Mouse (Mus musculus) small intestine, adult 2 months (tissue): ENCODE data around the gene Lmnb2. TPM values are rescaled to one million over a fixed set of nuclear protein-coding genes. Genes with fewer than 3 reads are reported as not detected.

Experiments
- H3K27ac ChIP-seq: fragments of 200-500 bp; 2 replicates; pipeline ENCODE4 v1.5.1; 2012; ENCODE audit warnings: low read depth, low read length, control low read depth, inconsistent platforms; ENCODE audit not compliant: insufficient read depth
- H3K27me3 ChIP-seq: fragments of 200-500 bp; 2 replicates; pipeline ENCODE4 v1.6.1; 2012; ENCODE audit warnings: mild to moderate bottlenecking, moderate library complexity, low read length, inconsistent platforms; ENCODE audit not compliant: control insufficient read depth, insufficient read depth
- H3K36me3 ChIP-seq: fragments of 200-500 bp; 2 replicates; pipeline ENCODE4 v1.6.1; 2012; ENCODE audit warnings: mild to moderate bottlenecking, low read length, control low read depth, inconsistent platforms; ENCODE audit not compliant: control insufficient read depth, insufficient read depth
- H3K4me1 ChIP-seq: fragments of 200-500 bp; 2 replicates; pipeline ENCODE4 v1.6.1; 2012; ENCODE audit warnings: low read length, inconsistent platforms, mixed read lengths; ENCODE audit not compliant: control insufficient read depth, insufficient read depth, insufficient read length
- H3K4me3 ChIP-seq: fragments of 200-500 bp; 2 replicates; pipeline ENCODE4 v1.5.1; 2012; ENCODE audit warnings: low read depth, mild to moderate bottlenecking, control low read depth, inconsistent platforms, low read length, moderate library complexity
- CTCF ChIP-seq: fragments of 200-500 bp; IDR thresholded peaks from 2 replicates; pipeline ENCODE4 v1.5.1; 2012; ENCODE audit warnings: low read depth, mild to moderate bottlenecking, control low read depth, inconsistent platforms, low read length, moderate library complexity, mixed read lengths; ENCODE audit not compliant: insufficient replicate concordance, insufficient read length; ENCODE audit errors: extremely low read depth
- POLR2A ChIP-seq: fragments of 200-500 bp; IDR thresholded peaks from 2 replicates; pipeline ENCODE4 v1.6.1; 2012; ENCODE audit warnings: low read depth, mild to moderate bottlenecking, control low read depth, inconsistent platforms, low read length, moderate library complexity
- WGBS: fragments of 180-500 bp; shearing (Covaris S2); methylation state at CpG from one replicate; pipeline ENCODE4 v1.1.7; 2018; 5-methylcytosine and 5-hydroxymethylcytosine counted together
- polyA plus RNA-seq: library from polyadenylated mRNA; depleted of rRNA; stranded (reverse); fragments of >200 nt; gene quantifications from 2 replicates; pipeline ENCODE4 v1.2.3, GENCODE M21; 2012

The Lmnb2 gene
- polyA plus RNA-seq, 1 experiment = 29.2 TPM

DNA sequence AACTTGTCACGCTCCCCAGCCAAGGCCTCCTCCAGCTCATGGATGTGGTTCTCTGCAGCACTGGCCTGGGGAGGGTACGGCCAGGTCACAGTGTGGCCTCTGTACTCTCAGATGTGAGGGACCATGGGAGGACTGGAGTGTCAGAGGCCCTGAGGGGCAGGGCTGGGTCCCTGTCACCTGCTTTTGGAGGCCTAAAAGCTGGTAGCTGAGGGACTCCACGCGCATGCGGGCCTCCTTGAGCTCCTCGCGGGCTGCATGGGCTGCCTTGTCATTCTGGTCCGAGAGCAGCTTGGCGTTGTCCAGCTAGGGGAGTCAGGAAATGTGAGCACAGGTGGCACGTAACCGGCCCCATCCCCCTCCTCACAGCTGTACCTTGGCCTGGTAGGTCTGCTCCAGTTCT lies 13.3 kb downstream of the Lmnb2 start:
- peaks cover 41% of the 10 kb centered on the region for H3K36me3 ChIP-seq
- 93% methylated on average over 11 of the region's 11 CpGs for WGBS
- TF ChIP-seq POLR2A (no peak), CTCF (no peak)

DNA sequence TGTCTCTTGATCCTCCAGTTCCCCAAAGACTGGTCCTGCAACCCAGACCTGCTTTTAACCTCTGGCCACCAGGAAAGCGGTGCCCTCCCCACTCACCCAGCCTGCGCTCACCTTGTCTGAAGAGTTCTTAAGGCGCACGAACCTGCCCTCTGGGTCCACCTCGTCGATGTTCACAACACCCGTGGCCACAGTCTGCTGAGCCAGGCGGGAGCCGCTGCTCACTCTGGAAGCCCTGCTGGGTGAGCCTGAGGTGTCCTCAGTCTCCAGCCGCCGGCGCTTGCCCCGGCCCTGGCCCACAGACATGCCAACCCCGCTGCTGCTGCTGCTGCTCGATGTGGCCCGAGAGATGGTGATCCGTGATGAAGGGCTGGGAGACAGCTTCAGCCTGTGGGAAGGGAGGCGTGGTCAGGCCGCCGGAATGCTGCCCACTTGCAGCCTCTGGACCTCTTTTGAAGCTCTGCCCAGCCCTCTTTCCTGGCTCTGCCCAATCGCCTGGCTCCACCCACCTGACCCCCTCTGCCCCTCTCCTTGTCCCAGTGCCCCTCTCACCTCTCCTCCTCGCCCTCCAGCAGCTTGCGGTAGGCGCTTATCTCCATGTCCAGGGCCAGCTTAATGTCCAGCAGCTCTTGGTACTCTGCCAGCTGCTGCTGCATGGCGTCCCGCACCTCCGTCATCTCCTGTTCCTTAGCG lies 13.9 kb downstream of the Lmnb2 start:
- no peak for TF ChIP-seq POLR2A
- Histone ChIP-seq H3K27ac (no peak overlapping the region), H3K4me3 (no peak overlapping the region), H3K27me3 (no peaks in the 10 kb centered on the region), H3K36me3 (peaks cover 36% of the 10 kb centered on the region), H3K4me1 (peaks cover 9% of the 10 kb centered on the region)
- 88% methylated on average over 28 of the region's 28 CpGs for WGBS

More for the DNA sequence above, 13.3 kb downstream of the Lmnb2 start:
- Histone ChIP-seq H3K27me3 (no peaks in the 10 kb centered on the region), H3K4me1 (peaks cover 9% of the 10 kb centered on the region), H3K27ac (no peak overlapping the region), H3K4me3 (no peak overlapping the region)

DNA sequence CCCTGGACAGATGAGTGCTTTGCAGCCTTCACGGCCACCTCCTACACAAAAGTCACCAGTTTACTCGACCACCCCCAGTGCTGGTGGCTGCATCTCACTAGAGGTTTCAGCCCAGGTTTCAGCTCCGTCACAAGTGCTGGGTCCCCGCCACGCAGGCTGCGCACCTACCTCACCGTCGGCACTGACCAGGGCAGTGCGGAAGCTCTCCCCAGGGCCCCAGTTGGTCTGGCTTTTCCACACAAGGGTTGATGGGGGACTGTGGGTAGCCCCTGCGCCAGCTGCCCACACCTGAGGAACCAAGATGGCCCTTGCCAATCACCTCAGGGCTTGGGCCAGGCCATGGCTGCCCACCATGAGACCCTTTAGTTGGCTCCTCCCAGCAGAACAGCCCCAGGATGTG lies 14.8 kb downstream of the Lmnb2 start:
- Histone ChIP-seq H3K4me1 (peaks cover 9% of the 10 kb centered on the region), H3K27me3 (no peaks in the 10 kb centered on the region), H3K4me3 (no peak overlapping the region), H3K27ac (no peak overlapping the region), H3K36me3 (peaks cover 31% of the 10 kb centered on the region)
- WGBS = 90% methylated on average over 10 of the region's 10 CpGs
- TF ChIP-seq POLR2A = no peak
- TF ChIP-seq CTCF = no peak

DNA sequence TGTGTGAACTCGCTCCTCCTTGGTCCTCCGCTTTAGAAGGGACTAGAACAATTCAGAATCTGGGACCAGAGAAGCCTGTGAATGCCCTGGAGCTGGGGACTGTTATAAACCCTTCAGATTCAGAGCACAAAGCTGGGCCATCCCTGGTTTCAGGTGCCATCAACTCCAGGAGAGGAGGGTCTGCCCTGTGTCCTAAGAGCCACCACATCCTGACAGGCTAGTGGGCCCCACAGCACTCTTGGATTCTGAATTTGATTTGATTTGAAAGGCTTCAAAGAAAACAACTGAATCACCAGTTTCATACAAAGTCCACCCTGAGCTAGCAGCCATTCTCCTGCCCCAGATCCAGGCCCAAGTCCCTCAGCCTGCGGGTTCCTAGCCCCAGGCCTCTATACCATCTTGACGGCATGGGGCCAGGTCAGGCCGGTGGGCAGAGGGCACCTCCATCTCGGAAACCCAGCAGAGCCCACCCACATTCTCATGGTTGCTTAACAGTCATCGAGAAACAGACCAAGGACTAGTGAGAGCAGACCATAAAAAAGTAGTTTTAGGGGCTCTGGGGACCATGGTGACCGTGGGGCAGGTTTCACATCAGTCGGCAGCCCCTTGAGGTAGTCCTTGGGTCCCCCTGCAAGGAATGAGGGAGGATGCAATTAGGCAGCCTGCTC lies 15.6 kb downstream of the Lmnb2 start:
- Histone ChIP-seq H3K4me1 (peaks cover 9% of the 10 kb centered on the region), H3K27ac (no peak overlapping the region), H3K4me3 (no peak overlapping the region), H3K36me3 (peaks cover 31% of the 10 kb centered on the region), H3K27me3 (no peaks in the 10 kb centered on the region)
- no peak for TF ChIP-seq CTCF
- no peak for TF ChIP-seq POLR2A
- 95% methylated on average over 9 of the region's 9 CpGs for WGBS

DNA sequence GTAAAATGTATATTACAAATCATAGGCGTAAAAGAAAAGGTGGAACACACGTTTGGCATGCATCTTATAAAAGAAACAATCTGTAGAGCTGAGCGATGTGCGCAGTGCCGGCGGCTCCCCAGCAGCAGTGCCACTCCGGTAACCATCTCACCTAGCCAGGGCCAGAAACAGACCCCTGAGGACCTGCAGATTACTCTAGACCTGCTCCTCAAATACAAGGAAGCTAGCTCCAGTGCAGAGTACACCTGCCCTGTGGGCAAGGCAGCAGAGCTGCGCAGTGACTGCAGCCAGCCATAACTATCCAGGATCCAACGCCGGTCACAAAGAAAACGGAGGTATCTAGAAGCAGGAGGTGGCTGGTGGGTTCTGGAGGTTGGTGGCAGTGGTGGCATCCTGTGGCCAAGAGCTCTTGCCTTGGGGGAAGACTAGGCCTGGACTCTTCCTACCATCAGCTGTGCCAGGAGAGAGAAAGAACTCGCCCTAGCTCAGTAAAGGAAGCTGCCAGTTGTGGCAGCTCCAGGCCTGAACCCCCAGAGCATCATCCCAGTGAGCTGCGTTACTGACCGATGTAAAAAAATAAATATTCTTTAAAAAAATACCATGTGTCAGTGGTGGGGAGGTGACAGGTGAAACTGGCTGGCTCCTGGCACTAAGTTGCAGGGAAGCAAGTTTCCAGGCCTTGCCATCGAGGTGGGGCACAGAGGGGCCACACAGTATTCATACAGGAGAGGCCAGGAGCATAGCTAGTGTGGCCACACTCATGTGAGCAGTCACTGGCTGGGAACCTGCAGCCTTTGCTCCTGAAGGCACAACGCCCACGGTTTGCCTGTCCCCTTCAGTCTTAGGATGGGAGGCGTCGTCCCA lies 16.4 kb downstream of the Lmnb2 start:
- peak overlapping the region; percentile 62 for H3K27ac ChIP-seq
- peaks cover 27% of the 10 kb centered on the region for H3K36me3 ChIP-seq
- TF ChIP-seq CTCF = no peak
- no peak for TF ChIP-seq POLR2A

DNA sequence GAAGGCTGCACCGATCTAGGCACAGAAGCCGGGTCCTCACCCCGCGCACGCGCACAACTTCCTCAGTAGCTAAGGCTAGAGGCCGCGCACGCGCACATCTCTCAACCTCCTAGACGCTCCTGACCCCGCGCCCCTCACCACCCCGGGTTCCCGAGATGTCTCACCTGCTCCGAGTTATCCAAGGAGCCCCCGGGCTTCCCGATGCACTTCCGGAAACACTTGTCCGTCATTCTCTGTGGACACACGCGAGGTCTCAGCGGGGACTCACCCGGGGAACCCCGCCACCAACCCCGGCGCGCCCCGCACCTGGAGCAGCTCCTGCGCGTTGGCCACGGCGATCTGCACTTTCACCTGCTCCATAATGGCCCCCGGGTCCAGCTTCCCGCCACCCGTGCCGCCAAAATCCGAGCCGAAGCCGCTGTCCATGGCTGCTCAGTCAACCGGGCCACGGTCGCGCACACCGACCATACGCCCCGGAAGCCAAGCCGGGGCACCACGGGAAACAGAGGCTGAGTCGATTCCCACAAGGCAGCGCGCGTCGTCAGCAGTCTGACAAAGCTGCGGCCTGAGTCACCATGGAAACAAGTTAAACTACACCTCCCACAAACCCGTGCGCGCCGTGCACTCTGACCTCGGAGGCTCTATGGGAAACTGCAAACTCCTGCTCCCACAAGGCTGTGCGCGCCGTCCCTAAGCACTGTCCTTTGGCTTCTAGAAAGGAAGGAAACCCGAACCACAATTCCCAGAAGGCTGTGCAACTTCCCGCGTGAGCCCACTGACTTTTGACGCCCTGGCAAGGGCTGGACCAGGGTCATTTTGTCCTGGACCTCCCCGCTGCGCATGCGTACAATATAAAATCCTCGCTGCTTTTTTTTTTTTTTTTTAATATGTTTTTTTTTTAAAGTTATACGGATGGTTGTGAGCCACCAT lies 17.5 kb downstream of the Lmnb2 start, which contains the start of gene Timm13:
Gene Timm13 (minus strand): TSS at position 652 of the 930 bp plus-strand sequence.
- Histone ChIP-seq H3K27ac (peak within 1 kb of the TSS; percentile 62), H3K4me3 (peak within 1 kb of the TSS; percentile 89), H3K36me3 (peaks cover 20% of the 10 kb centered on the region), H3K4me1 (peaks cover 9% of the 10 kb centered on the region), H3K27me3 (no peaks in the 10 kb centered on the region)
- under 1% methylated on average over 72 of the region's 72 CpGs for WGBS
- TF ChIP-seq CTCF = no peak
- no peak for TF ChIP-seq POLR2A

More for the DNA sequence above, 16.4 kb downstream of the Lmnb2 start:
- Histone ChIP-seq H3K4me3 (no peak overlapping the region), H3K4me1 (peaks cover 9% of the 10 kb centered on the region), H3K27me3 (no peaks in the 10 kb centered on the region)
- WGBS = 84% methylated on average over 19 of the region's 19 CpGs
